Mouse (Mus musculus) large intestine, adult 2 months (tissue): ENCODE results near the gene Cd4. TPM values are rescaled to one million over a fixed set of nuclear protein-coding genes. Genes with fewer than 3 reads are reported as not detected.
A peak's percentile ranks its signal among the peaks of the same experiment; 100 is the strongest.

Source experiments
- DNase-seq: peaks from one replicate; pipeline ENCODE4 v3.0.0-alpha.2; 2012; ENCODE audit warnings: low read depth, low spot score
- WGBS: fragments of 180-500 bp; shearing (Covaris S2); methylation state at CpG from one replicate; pipeline ENCODE4 v1.1.7; 2018; 5-methylcytosine and 5-hydroxymethylcytosine counted together
- polyA plus RNA-seq: library from polyadenylated mRNA; depleted of rRNA; stranded (reverse); fragments of >200 nt; gene quantifications from 2 replicates; pipeline ENCODE4 v1.2.3, GENCODE M21; 2012; rRNA removed

The Cd4 gene
- polyA plus RNA-seq = 6.7 and 7.9 TPM in 2 replicates

DNA sequence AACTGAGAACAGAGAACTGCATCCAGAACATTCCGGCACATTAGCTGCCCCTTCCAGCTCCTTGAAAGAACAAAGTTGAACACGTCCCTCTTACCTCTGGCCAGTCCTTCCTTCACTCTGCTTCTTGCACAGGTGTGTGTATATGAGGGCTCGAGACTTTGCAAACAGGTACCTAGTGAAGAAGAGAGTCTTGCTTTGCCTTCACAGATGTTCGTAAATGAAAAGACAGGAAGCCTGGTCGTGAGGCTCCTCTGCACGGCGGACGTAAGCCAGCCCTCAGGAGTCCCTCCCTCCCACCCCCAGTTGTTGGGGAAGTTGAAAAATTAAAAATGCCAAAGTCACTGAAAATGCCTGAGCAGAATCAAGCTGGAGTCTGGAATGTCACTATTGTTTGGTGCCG is at the start of gene Cd4:
Gene Cd4 (minus strand): TSS at position 236 of the 400 bp plus-strand sequence.
- 67% methylated on average over 9 of the region's 9 CpGs for WGBS
- DNase-seq = no peak

GRCm38 (mm10) chr6:124937493-124937892 is 49.5 kb upstream of the Cd4 start:
- WGBS = 58% methylated on average over 2 of the region's 2 CpGs
- no peak for DNase-seq

DNA sequence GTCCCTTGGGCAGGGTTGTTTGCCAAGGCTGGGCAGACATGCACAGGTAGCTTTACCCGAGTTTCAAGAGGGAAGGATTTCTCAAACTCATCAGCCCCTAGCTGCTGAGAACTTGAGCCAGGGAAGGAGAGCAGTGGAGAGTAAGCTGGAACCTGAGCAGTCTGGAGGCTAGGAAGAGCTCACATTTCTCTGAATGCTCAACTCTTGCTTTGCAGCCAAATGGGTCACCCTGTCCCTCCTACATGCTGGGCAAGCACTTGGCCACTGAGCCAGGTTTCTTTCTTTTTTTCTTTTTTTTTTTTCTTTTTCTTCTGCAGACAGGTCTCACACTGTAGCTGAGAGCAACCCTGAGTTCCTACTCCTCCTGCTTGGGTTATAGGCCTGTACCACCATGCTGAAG is 48.7 kb upstream of the Cd4 start:
- WGBS = 58% methylated on average over 1 of the region's 1 CpGs
- no peak for DNase-seq

GRCm38 (mm10) chr6:124934670-124935069 is 46.6 kb upstream of the Cd4 start:
- no peak for DNase-seq
- 88% methylated on average over 7 of the region's 7 CpGs for WGBS

DNA sequence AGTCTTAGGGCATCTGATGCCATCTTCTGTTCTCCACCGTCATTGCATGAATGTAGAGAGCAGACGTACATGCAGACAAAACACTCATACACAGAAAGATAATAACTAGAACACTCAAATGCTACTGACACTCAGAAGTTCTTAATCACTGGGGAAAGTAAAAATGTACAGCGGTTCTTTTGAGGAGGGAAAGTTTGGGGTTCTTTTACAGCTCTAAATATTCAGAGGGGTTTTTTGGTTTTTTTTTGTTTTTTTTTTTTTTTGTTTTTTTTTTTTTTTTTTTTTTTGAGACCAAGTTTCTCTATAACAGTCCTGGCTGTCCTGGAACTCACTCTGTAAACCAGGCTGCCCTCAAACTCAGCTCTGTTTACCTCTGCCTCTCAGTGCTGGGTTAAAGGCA is 45.1 kb upstream of the Cd4 start:
- no peak for DNase-seq
- 88% methylated on average over 3 of the region's 3 CpGs for WGBS

- 48% methylated on average over 12 of the region's 12 CpGs for WGBS
- no peak for DNase-seq
Measured at GRCm38 (mm10) chr6:124932314-124932695, 44.3 kb upstream of the Cd4 start.

DNA sequence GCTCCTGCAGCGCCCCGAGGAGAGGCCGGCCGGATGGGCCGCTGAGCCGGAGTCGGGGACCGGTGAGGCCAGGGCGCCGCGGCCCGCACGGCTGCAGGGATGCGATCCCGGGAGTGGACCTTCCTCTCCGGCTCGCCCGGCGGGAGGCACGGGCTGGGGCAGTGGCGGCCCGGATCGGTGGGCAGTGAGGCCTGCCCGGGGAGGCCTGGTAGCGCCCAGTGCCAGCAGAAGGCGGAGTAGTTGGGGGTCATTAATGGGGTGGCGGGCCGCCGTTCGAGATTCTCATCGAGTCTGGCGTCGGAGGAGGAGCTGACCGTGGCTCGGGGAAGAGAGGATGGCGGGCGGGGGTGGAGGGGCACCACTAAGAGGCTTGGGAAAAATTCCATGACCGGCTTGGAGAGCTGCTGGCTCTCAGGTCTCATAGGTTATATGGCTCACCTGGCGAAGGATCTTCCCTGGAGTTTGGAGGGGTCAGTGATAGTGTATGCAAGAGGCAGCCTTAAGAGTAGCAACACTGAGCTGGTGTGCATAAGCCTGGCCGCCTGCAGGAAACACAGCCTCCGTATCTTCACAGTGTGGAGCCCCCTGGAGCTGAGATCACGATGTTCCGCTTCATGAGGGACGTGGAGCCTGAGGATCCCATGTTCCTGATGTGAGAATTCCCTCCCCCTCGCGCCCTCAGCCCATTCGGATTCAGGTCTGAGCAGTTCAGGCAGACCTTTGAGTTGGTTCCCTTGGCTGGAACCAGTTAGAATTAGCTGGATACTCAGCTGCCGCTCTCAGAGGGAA is 43.7 kb upstream of the Cd4 start:
- DNase-seq = no peak

DNA sequence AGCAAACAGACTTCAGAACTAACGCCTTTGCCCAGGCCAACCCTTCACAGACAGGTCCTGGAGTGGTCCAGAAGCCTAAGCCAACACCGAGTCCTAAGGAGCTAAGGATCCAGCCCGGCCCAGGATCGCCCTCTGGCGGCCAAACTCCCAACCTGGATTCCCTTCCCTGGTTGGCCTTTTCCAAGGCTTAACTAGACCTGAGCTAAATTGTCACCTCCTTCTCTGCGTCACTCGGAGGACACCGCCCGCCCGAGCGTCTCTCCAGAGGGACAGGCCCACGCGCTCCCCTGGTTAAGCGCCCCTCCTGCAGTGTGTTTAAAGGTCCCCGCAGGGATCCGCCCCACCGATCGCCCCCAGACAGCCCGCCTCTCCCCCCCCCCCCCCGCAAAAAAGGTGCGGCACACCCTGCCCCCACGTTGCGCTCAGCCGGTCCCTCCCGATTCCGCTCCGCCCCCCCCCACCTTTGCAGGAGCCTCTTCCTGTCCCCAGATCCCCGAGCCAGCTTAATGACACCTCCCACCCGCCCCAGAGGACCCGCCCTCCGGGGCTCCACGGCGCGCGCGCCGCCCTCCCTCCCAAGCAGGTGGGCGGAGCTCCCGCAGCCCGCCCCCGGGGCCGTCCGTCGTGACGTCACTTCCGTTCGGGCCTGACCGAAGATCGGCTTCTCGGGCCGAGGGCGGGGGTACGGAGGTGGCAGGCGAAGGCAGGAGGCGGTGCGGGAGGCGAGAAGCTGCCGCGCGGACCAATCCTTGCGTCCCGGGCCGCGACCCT is 42.9 kb upstream of the Cd4 start, which contains the start of gene Mlf2:
Gene Mlf2 (plus strand): TSS at position 633 of the 771 bp plus-strand sequence.
- WGBS = 1% methylated on average over 61 of the region's 64 CpGs
- peak; percentile 98 for DNase-seq

More for the DNA sequence above, 43.7 kb upstream of the Cd4 start:
- 1% methylated on average over 48 of the region's 48 CpGs for WGBS

DNA sequence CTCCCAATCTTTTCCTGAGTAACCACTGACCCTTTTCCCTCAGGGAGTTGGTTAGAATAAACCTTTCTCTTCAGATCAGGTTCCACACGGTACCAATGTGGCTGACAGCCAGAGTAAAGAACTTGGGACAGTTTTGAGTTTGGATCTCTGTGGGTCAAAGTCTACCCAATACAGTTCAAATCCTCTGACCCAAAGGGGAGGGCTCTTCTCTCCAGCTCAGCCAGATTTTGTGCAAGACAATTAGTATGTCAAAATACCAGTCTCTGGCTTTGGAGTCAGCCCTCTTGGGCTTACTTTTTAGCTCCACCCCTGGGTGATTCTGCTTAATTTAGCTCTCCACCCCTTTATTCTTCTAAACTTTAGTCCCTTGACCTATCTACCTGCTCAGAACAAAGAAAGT is 42.2 kb upstream of the Cd4 start:
- 11% methylated on average over 1 of the region's 1 CpGs for WGBS
- DNase-seq = no peak

DNA sequence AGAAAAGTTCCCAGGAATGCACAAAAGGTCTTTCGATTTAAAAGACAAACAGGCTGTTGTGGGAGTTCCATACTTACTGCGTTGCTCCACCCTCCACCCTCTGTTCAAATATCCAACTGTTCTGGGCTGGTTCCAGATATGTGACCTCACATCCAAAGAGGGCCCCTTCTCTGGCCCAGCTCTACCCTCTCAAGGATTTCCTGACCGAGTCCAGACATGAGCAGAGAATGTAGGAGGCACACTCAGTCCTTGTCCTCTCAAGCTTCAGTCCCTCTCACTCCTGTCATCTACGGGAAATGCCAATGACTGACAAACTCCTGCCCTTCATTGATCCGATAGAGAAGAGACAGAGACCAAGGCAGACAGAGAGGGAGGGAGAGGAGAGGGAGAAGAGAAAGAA is 37.9 kb upstream of the Cd4 start:
- WGBS = 11% methylated on average over 5 of the region's 5 CpGs
- DNase-seq = no peak

GRCm38 (mm10) chr6:124925173-124925793 is 37.3 kb upstream of the Cd4 start:
- WGBS = 14% methylated on average over 12 of the region's 12 CpGs
- DNase-seq = no peak

DNA sequence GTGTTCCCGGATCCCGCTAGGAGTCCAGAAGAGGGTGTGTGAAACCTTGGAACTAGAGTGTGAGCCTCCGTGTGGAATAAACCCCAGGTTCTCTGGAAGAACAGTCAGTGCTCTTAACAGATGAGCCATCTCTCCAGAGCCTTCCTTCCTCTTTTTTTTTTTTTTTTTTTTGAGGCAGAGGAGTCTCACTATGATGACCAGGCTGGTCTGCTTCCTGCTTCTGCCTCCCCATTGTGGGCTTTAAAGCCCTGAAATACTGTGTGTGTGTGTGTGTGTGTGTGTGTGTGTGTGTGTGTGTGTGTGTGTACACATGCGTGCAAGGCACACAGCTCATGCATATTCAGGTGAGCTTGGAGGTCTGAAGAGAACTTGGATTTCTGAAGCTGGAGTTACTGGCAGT is 33.5 kb upstream of the Cd4 start:
- WGBS = 51% methylated on average over 4 of the region's 4 CpGs
- DNase-seq = no peak

DNA sequence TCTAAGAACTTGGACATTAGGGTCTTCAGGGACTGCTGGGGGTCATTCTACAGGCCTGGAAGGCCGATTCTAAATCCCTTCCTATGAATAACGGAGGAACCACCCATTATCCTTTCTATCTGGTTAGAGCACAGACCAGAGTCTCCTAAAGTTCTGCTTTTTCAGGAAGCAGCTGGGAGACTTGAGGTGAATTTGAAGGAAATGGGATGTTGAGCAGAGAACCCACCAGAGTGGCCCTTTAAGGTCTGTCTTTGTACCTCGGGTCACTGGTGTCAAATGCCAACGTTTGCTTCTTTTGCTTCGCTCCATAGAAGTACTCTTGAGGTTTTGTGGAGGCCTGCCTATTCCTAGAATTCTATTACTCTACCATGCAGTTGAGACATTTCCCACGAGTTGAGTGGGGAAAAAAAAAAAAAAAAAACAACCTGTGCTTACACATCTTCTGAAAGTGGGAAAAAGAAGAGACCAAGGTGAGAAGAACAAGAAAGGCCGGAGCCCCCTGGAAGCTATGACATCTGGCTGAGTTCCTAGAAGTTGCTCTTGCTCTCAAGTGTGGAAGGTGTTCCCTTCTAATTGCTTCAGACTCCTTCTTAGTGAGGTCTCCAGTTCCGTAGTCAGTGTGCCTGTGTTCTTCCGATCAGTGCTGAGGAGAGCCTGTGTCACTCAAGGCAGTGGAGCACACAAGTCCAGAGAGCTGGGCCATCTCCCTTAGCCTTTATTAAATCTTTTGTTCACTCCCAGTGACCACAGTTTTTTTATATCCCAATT is 32.5 kb upstream of the Cd4 start:
- 33% methylated on average over 9 of the region's 9 CpGs for whole genome bisulfite sequencing

GRCm38 (mm10) chr6:124919695-124920317 is 31.8 kb upstream of the Cd4 start, which contains the start of gene Ptms:
Gene Ptms (minus strand): TSS chr6:124920103.
- no peak for DNase-seq
- WGBS = 4% methylated on average over 13 of the region's 13 CpGs

More for the DNA sequence above, 32.5 kb upstream of the Cd4 start:
- DNase-seq = no peak

- no peak for DNase-seq
- 6% methylated on average over 13 of the region's 14 CpGs for WGBS
Measured at GRCm38 (mm10) chr6:124918890-124919627, 31.0 kb upstream of the Cd4 start.

DNA sequence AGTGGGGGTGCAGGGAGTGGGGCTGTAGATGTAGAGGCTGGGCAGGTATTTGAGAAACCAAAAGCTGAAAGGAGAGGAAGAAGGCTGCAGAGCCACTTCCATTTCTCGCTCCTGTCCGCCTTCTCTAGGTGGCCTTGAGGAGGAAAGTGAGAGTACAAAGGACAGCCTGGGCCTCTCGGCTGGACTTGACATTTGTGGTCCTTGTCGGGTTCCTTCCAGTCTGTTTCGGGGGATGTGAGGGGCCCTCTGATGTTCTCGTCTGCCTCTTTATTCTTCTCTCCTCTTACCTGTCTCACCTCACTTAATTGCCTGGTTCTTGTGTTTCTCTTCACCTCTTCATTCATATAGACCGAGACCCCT is 30.3 kb upstream of the Cd4 start:
- 3% methylated on average over 7 of the region's 7 CpGs for WGBS
- no peak for DNase-seq

- under 1% methylated on average over 89 of the region's 89 CpGs for WGBS
- no peak for DNase-seq
Measured at GRCm38 (mm10) chr6:124917518-124918330, 29.7 kb upstream of the Cd4 start.
